Mouse (Mus musculus) stomach, embryonic 16.5 days (tissue): Measurements from ENCODE around the gene Lrrc4c. TPM values are rescaled to one million over a fixed set of nuclear protein-coding genes. Genes with fewer than 3 reads are reported as not detected.

ENCODE experiments used
- ATAC-seq: fragments of 200-750 bp; cut with Nextera tagmentation; 2 replicates; pipeline ENCODE4 v1.8.0; 2017; ENCODE audit warnings: moderate number of reproducible peaks, moderate TSS enrichment; ENCODE audit not compliant: insufficient read depth, low FRiP score
- H3K27ac ChIP-seq: fragments of 300-500 bp; sonication (generic); 2 replicates; pipeline ENCODE4 v1.5.1; 2014; ENCODE audit warnings: low read length
- H3K27me3 ChIP-seq: fragments of 300-500 bp; sonication (generic); 2 replicates; pipeline ENCODE4 v1.6.1; 2014; ENCODE audit warnings: low read length, control low read depth, mixed read lengths; ENCODE audit not compliant: control insufficient read depth, insufficient read depth
- H3K36me3 ChIP-seq: fragments of 300-500 bp; sonication (generic); 2 replicates; pipeline ENCODE4 v1.6.1; 2014; ENCODE audit warnings: low read length; ENCODE audit not compliant: control insufficient read depth, insufficient read depth
- H3K4me1 ChIP-seq: fragments of 300-500 bp; sonication (generic); 2 replicates; pipeline ENCODE4 v1.6.1; 2014; ENCODE audit warnings: low read length, control low read depth, mixed read lengths; ENCODE audit not compliant: control insufficient read depth, insufficient read depth
- H3K4me2 ChIP-seq: fragments of 300-500 bp; sonication (generic); 2 replicates; pipeline ENCODE4 v1.6.1; 2014; ENCODE audit warnings: low read depth, low read length, mixed read lengths
- H3K4me3 ChIP-seq: fragments of 300-500 bp; sonication (generic); replicated peaks from 2 replicates; pipeline ENCODE4 v1.5.1; 2014; ENCODE audit warnings: mild to moderate bottlenecking, low read length
- H3K9ac ChIP-seq: fragments of 300-500 bp; sonication (generic); 2 replicates; pipeline ENCODE4 v1.6.1; 2014; ENCODE audit warnings: low read length
- H3K9me3 ChIP-seq: fragments of 300-500 bp; sonication (generic); replicated peaks from 2 replicates; pipeline ENCODE4 v1.6.1; 2016; ENCODE audit warnings: low read length, control low read depth; ENCODE audit not compliant: control insufficient read depth
- WGBS: fragments of 180-500 bp; shearing (Covaris S2); extraction: QIAGEN DNeasy Blood & Tissue Kit; methylation state at CpG from one replicate; pipeline ENCODE4 v1.1.7; 2014; 5-methylcytosine and 5-hydroxymethylcytosine counted together
- polyA plus RNA-seq: library from polyadenylated mRNA; unstranded; fragments of >200 nt; fragmentation: Nextera tagmentation; extraction: Ambion mirVana; gene quantifications from 2 replicates; pipeline ENCODE4 v1.2.1, GENCODE M21; 2015

The Lrrc4c gene
- polyA plus RNA-seq, 1 experiment from 2014 or later, result 3.9 TPM

DNA sequence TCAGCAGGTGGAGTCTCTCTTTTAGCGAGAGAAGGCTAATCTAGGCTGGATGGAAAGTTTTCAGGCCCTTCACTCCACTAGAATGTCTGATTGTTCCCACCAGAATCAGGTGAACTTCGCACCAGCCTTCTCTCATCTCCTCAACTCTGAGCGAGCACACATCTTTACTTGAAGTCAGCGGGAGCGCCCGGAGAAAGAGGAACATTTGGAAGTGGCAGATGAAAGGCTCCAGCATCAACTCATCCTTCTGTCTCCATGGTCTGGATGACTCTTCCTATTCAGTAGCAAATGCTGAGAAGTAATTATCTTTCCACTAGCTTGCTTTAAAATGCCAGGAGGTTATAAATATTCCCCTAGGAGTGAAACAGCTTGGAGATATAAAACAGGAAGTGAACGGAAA lies 396.6 kb downstream of the Lrrc4c start:
- H3K27me3 ChIP-seq, result no peaks in the 10 kb centered on the region
- no peaks in the 10 kb centered on the region for H3K4me1 ChIP-seq
- H3K4me2 ChIP-seq, result no peak overlapping the region
- no peak overlapping the region for H3K9ac ChIP-seq
- no peak overlapping the region for H3K4me3 ChIP-seq
- no peaks in the 10 kb centered on the region for H3K9me3 ChIP-seq
- 89% methylated on average over 7 of the region's 7 CpGs for WGBS
- ATAC-seq, result no peak
- H3K36me3 ChIP-seq, result no peaks in the 10 kb centered on the region
- no peak overlapping the region for H3K27ac ChIP-seq

DNA sequence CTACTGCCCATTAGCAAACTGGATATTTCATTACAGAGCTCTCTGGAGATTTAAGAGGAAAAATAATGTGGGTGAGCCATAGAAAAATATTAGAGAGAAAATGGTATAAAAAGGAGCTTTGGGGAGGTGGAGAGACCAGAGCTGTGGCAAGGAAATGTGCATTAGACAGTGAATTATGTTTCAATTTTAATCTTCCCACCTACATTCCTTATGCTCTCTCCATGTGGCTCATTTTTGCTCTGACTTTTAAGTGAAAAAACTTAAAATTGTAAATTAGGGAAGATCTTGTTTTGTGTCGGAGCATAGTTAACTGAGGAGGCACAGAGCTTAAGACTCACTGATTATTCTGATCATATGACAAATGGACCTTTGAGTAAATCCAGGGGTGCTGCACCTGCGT lies 399.4 kb downstream of the Lrrc4c start:
- H3K4me2 ChIP-seq, result no peak overlapping the region
- H3K4me3 ChIP-seq, result no peak overlapping the region
- no peaks in the 10 kb centered on the region for H3K27me3 ChIP-seq
- WGBS, result 76% methylated on average over 2 of the region's 2 CpGs
- ATAC-seq, result no peak
- no peaks in the 10 kb centered on the region for H3K36me3 ChIP-seq
- H3K4me1 ChIP-seq, result no peaks in the 10 kb centered on the region
- no peak overlapping the region for H3K9ac ChIP-seq
- H3K9me3 ChIP-seq, result no peaks in the 10 kb centered on the region
- no peak overlapping the region for H3K27ac ChIP-seq

DNA sequence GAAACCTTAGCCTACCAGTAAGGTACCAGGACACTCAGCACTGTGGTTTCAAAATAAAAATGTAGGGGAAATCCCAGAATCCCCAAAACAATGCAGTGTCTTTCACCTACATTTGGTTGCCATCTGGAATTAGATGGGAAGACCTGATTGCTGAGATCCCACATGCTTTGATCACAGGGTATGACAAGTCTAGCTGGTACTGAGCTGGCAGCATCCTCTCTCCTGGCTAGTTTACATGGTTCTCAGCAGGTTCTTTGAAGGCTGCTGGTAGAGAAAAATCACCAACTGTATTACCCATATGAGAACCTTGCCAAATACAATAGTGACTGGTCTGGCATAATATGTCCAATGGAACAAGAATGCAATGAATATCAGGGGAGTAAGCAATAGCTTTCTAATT lies 405.4 kb downstream of the Lrrc4c start:
- H3K27me3 ChIP-seq, result no peaks in the 10 kb centered on the region
- no peak for ATAC-seq
- H3K9me3 ChIP-seq, result no peaks in the 10 kb centered on the region
- no peak overlapping the region for H3K4me3 ChIP-seq
- H3K4me1 ChIP-seq, result no peaks in the 10 kb centered on the region
- H3K4me2 ChIP-seq, result no peak overlapping the region
- H3K36me3 ChIP-seq, result no peaks in the 10 kb centered on the region
- no peak overlapping the region for H3K9ac ChIP-seq
- H3K27ac ChIP-seq, result no peak overlapping the region

DNA sequence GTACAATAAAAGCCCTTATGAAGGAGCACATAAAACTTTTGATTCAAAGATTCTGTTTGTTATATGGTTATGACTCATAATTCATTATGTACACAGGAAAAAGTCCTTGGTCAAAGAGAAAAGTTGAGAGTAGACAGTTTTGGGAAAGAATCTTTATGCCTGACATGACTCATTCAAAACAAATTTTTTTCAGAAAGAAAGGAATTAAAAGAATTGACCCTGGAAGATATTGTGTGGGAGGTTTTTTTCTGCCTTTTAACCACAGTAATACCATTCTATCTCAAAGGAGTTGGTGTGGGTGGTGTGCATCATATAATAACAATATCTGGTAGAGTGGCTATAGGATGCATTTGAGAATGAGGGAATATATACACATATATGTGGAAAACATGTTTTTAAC lies 418.1 kb downstream of the Lrrc4c start:
- no peak overlapping the region for H3K4me2 ChIP-seq
- no peak for ATAC-seq

DNA sequence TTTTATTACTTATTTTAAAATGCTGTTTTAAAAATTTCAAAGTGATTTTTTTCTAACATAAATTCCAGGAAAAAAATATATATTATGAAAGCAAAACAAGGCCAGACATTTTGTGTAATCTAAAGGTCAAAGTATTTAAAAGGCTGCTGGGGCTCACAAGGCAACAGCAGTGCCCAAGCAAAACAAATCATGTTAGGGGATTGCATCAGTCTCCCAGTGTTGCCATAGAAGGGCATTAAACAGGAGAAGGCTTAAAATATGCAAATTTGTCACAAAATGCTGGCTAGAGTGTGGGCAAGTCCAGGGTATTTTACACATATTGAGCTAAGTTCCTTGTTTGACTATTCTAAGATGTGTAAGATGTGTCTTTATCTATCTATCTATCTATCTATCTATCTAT lies 437.1 kb downstream of the Lrrc4c start:
- no peak overlapping the region for H3K9ac ChIP-seq
- no peak overlapping the region for H3K4me3 ChIP-seq
- H3K27ac ChIP-seq, result no peak overlapping the region
- no peaks in the 10 kb centered on the region for H3K4me1 ChIP-seq
- no peaks in the 10 kb centered on the region for H3K27me3 ChIP-seq
- H3K9me3 ChIP-seq, result no peaks in the 10 kb centered on the region
- no peak for ATAC-seq
- no peak overlapping the region for H3K4me2 ChIP-seq
- H3K36me3 ChIP-seq, result no peaks in the 10 kb centered on the region

More for the DNA sequence above, 418.1 kb downstream of the Lrrc4c start:
- no peaks in the 10 kb centered on the region for H3K36me3 ChIP-seq
- H3K9me3 ChIP-seq, result no peaks in the 10 kb centered on the region
- no peak overlapping the region for H3K9ac ChIP-seq
- no peak overlapping the region for H3K27ac ChIP-seq
- no peaks in the 10 kb centered on the region for H3K4me1 ChIP-seq
- no peak overlapping the region for H3K4me3 ChIP-seq
- no peaks in the 10 kb centered on the region for H3K27me3 ChIP-seq

DNA sequence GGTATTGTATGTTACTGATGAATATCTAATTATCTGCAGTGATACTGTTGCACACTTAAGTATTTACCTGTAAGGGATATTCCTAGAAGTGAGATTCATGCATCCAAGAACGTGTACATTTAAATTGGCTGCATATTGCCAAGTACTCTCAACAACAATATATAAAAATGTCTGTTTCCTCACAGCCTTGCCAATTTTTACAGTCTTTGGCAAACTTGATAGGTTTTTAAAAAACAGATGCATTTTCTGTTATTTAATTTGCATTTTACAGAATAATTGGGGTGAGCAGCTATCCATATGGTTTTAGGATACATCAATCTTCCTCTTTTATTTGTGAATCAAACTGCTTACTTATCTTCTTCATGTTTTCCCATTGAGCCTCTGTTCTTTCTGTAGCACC lies 439.7 kb downstream of the Lrrc4c start:
- WGBS, result 47% methylated on average over 1 of the region's 1 CpGs
- Histone ChIP-seq H3K4me2 (no peak overlapping the region), H3K9ac (no peak overlapping the region), H3K9me3 (no peaks in the 10 kb centered on the region), H3K4me3 (no peak overlapping the region), H3K27me3 (no peaks in the 10 kb centered on the region), H3K4me1 (no peaks in the 10 kb centered on the region), H3K36me3 (no peaks in the 10 kb centered on the region), H3K27ac (no peak overlapping the region)
- no peak for ATAC-seq

DNA sequence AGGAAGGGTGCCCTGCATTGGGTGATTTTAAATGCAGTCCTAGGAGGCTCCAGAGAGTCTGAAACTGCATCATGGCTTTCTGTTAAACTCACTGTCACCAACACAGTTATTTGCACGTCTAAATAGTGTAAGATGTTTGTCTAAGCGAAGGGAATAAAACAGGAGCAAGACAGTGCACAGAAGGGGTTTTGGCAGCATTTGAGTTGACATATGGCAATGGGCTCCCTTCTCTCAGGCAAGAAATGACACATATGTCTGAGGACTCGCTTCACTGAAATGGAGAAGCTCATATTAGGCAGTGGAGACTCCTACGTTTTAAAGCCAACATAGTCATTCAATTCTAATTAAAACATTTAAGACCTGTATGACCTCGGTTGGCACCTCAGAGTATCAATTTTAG lies 445.6 kb downstream of the Lrrc4c start:
- Histone ChIP-seq H3K4me1 (no peaks in the 10 kb centered on the region), H3K9me3 (no peaks in the 10 kb centered on the region), H3K27ac (no peak overlapping the region), H3K4me2 (no peak overlapping the region), H3K27me3 (no peaks in the 10 kb centered on the region), H3K4me3 (no peak overlapping the region), H3K9ac (no peak overlapping the region), H3K36me3 (no peaks in the 10 kb centered on the region)
- ATAC-seq, result no peak
- 63% methylated on average over 5 of the region's 5 CpGs for WGBS

DNA sequence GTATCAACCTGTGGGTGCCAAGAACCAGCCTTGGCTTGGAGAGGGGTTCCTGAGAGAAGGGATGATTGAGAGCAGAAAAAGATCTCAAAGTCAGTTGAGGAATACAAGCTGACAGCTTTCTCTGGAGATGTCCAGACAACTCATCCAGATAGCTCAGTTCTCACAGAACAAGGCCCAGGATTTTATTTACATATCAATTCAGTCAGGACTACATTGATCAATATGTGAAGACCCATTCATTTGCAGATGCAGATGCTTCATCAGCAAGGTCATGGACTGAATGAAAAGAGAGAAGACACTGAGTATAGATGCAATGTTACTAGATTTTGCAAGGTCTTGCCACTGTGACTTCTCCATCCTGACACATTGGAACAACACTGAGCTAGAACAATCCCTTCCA lies 457.4 kb downstream of the Lrrc4c start:
- no peak overlapping the region for H3K9ac ChIP-seq
- no peak for ATAC-seq
- no peak overlapping the region for H3K27ac ChIP-seq
- no peaks in the 10 kb centered on the region for H3K27me3 ChIP-seq
- no peak overlapping the region for H3K4me3 ChIP-seq
- no peaks in the 10 kb centered on the region for H3K9me3 ChIP-seq
- H3K36me3 ChIP-seq, result no peaks in the 10 kb centered on the region
- H3K4me2 ChIP-seq, result no peak overlapping the region
- no peaks in the 10 kb centered on the region for H3K4me1 ChIP-seq

DNA sequence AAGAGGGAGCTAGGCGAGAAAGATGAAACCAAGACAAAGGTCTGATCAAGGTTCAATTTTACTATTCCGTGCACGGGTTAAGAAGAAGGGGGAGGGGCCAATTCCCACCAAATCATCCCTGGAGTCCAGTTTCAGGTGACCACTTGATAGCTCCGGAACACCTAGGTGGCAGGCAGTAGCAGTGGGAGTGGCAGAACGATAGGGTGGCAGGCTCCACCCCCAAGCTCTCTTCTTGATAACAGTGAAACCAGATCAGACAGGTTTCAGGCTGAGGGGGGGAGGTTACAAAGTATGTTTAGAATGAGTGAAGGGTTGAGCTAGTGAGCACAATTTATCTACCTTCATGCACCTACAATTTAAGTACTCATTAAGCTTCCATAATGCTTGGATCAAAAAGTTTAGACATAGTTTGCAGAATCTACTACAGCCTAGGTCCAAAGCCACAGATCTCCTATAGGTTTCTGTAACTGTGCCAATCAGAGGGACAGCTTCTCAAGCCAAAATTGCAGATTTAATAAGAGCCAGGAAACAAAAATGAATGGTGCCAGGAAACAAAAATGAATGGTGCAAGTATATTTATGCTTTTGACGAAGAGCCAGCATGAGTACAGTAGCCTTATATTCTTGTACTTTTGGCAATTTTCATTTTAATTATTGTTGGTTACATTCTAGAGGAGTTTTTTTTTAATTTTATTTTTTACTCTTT lies 478.9 kb downstream of the Lrrc4c start:
- Histone ChIP-seq H3K4me3 (no peak overlapping the region), H3K9me3 (no peaks in the 10 kb centered on the region), H3K36me3 (no peaks in the 10 kb centered on the region), H3K4me1 (no peaks in the 10 kb centered on the region), H3K4me2 (no peak overlapping the region), H3K27ac (no peak overlapping the region), H3K9ac (no peak overlapping the region), H3K27me3 (no peaks in the 10 kb centered on the region)
- ATAC-seq, result no peak
- WGBS, result 32% methylated on average over 6 of the region's 6 CpGs
